Mouse (Mus musculus) cerebellum, adult 18-20 months (tissue): ENCODE measurements around the gene Gm12695.

Experiments used
- DNase-seq, 2 experiments: peaks; one replicate each; pipeline ENCODE4 v3.0.0; 2021

The Gm12695 gene

GRCm38 (mm10) chr4:96785086-96785485 lies at the start of gene Gm12695:
Gm12695 (minus strand) TSS chr4:96785186.
- DNase-seq, result no peak

GRCm38 (mm10) chr4:96825540-96826045 lies 40.6 kb upstream of the Gm12695 start:
- DNase-seq, result no peak

- no peak for DNase-seq
These were observed 22.1 kb upstream of the Gm12695 start for GRCm38 (mm10) chr4:96806824-96807808.

DNA sequence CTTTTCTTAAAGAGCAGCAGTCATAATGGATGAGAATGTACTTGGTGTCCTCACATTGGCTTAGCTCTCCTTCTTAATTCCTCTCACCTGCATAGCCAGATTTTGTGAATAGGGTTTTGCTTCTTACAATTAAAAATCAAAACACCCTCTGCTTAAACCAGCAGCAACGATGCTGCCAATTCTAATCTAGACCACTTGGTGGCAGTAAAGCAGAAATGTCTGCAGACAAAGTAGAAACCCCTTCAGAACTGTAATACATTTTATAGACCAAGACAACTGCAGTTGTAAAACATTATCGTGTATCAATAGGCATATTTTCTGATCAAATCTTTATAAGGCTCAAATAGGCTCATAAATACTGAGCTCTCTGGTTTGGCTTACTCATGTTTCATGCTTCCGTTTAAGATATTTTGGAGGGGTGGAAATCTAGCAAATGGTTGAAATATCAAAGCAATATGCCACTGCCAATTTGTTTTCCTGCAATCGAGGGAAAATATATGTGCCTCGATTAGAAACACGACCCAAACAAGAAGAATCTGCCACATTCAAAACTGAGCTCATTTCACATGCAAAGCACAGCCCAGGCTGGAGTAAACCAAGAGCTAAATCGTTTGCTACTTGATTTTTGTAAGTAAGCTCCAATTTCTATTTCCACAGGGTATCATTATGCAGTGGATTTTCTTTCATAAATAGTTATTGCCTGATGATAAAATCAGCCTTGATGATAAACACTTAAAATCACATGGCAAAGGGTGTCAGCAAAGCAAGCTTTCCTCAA lies 14.6 kb upstream of the Gm12695 start:
- DNase-seq, result peak; percentile 23 to 48

- no peak for DNase-seq
These were observed 12.6 kb upstream of the Gm12695 start for GRCm38 (mm10) chr4:96797583-96797982.

DNA sequence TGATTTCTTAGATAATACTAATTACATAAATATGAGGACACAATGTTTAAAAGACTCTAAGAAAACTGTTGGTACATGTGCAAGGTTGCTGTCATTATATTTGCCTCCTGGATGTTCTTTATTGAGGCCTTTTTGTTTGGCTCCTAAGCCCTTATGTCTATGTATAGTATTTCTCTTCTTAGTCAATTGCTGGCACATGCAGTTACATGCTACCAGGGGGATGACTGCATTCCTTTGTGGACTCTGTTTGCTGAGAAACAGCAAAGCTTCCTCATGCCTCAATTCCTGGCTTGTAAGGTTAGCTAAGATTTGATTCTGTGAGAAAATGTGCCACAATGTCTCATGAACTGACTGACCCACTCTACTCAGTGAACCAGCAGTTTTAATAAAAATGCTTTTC lies 6.3 kb upstream of the Gm12695 start:
- no peak for DNase-seq

DNA sequence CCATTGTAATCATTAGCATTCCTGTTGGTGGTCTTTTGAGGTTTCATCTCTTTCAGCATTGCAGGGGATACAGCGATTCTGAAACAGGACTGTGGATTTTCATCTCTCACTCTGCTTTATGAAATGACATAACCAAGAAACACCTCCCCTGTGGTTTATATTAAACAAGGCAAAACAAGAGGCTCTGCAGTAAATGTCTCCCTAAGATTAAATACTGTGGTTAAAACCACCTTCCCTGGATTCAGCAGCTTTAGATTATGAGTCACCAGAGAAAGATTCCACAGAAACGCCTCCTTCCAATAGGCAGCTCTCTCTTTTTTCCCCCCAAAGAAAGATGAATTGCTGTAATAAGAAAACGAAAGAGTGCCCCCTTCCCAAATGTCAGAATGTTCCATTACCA lies 4.9 kb upstream of the Gm12695 start:
- no peak for DNase-seq

DNA sequence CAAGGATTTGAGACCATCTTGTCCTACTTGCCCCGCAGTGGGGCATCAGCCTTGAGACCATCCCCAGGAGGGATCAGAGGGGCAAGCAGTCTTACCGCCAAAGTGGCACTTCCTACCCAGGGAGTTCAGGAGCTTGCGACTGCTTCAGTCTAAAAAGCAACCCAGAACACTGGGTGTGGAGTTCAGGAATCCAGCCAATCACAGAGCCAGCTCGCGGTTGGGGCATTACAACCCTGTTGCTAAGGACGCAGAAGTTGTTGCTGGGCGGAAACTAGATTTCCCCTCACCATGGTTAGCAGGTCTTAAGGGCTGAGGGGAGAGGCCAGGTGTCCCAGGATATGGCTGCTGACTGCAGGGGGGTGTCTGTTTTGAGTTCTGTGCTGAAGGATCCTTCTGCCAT lies 1.6 kb upstream of the Gm12695 start:
- no peak for DNase-seq

DNA sequence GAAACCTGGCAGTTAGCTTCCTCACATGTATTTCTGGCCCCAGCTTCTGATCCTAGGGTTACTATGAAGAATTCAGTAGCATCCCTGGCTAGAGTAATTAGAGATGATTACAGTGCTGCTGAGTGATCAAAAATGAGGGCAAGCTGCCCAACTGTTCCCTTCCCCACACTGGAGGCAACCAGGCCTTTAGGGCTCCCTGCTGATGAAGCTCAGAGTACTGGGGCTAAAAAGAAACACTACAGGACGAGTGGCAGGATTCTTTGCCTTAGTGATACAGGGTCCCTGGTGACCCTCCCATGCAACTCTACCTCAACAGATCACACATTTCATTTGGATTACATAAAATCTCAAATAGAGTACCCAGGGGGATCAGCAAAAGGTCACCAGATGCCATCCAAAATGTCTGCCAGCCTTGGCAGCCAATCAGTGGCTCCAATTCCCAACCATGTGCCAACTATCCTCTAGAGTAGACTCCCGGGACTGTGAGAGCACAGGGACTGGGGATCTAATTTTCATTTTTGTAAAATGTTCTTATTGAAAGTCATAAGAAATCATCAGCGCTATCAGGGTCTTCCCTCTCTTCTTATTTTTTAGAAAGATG lies 11.9 kb downstream of the Gm12695 start:
- peak; percentile 50 to 63 for DNase-seq

DNA sequence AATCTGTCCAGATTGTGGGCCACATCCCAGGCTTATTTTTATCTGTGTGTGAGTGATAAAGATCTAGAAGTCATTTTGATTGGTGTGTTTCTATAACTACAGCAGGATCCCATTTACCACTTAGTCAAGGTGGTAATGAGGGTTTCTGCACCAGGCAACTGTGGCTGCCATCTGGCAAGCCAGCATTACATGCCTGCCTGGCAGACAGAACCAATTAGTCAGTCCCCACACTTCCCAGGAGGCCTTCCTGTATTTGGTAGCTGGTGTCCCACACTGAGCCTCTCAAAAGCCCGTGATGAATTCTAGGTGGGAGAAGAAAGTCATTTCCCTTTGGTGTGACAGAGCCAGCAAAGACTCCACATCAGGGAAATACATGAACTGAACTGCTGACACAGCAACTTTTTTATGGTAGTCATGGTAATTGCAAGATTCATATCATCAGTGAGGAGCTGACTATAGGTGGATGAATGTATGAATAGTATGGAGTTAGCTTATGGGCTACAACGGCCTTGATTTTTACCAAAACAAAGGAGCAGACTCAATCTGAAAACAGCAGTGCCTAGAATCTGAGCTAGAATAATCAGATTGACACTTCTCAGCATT lies 18.5 kb downstream of the Gm12695 start:
- DNase-seq, result peak; percentile 7 to 13

GRCm38 (mm10) chr4:96751953-96752352 lies 33.0 kb downstream of the Gm12695 start:
- no peak for DNase-seq

GRCm38 (mm10) chr4:96740472-96740871 lies 44.5 kb downstream of the Gm12695 start:
- no peak for DNase-seq

DNA sequence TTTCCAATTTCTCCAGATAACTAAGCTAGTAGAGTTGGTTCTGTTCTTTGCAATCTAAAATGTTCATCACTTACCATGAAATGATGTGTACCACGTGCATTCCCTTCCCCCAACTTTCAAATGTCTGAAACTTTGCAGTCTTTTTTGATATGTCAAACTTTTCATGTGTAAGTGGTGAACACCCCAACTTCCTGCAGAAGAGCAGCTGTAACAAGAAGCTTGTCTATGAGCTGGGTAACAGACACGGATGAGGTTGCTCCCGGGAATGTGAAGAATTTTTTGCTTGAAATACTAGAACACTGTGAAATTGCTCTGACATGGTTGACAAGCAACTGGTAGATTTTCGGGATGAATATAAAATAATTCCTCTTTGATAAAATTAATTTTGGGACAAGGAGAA lies 55.7 kb downstream of the Gm12695 start:
- no peak for DNase-seq

- no peak for DNase-seq
These were observed 56.8 kb downstream of the Gm12695 start for GRCm38 (mm10) chr4:96728211-96728610.

DNA sequence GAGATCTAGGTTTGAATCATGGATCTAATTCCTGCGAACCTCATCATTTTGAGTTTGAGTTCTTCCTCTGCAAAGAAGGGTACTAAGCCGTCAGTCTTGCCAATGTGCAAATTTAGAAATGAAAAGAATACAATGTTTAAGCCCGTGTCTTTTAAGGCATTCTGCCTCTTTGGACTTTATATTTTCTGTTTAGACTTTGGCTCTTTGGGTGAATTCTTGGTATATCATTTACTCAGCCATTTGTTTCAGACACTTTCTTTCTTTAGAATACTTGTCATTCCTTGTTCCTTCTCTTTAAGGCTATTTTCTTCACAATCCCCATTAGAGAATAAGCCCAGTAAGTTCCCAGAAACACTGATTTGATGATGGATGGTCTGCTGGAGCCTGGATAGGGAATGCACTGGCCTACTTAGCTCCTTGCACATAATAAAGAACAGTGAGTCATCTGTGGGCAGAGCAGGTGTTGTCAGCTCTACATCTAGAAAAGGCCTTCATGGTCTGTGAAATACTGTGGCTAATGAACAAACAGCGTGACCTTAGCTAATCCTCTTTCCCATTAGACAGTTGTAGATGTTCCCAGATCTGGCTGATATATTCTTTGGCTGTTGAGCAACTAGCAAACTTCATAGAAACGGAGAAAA lies 59.5 kb downstream of the Gm12695 start:
- no peak for DNase-seq

DNA sequence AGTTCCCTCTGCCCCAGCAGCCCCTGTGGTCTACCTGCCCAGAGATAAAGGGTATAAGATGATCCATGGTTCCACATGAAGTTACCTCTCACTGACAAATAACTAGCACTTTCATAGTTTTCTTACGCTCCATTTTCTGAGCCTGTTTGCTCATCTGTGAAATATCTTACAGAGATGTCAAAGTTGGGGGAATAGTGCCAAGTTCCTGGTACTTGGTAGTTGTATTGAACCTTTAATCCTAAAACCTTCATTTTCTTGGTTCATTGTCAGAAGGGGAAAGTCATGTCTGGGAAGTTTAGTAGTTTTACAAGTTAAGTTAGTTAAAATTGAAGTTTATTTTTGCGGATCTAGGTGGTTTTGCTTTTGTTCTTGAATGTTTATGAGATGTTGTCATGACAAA lies 62.7 kb downstream of the Gm12695 start:
- DNase-seq, result no peak

GRCm38 (mm10) chr4:96718977-96719966 lies 65.7 kb downstream of the Gm12695 start:
- DNase-seq, result no peak

DNA sequence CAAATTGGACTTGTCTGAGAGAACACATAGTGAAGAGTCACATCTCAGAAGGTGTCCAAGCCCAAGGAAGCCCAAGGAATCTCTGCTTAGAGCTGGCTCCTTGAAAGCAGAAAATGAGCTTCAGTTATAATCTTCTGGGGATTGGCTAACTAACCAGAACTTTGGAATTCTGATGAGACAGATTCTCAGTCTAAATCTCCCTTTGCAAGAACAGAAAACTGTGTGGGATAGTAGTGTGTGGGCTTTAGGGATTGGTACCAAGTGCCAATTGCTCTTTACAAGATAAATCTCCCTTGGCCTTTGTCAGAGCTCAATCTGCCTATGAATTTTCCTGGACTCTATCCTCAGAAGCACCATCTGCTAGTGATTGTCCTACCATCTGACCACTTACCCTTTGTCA lies 66.5 kb downstream of the Gm12695 start:
- DNase-seq, result no peak

DNA sequence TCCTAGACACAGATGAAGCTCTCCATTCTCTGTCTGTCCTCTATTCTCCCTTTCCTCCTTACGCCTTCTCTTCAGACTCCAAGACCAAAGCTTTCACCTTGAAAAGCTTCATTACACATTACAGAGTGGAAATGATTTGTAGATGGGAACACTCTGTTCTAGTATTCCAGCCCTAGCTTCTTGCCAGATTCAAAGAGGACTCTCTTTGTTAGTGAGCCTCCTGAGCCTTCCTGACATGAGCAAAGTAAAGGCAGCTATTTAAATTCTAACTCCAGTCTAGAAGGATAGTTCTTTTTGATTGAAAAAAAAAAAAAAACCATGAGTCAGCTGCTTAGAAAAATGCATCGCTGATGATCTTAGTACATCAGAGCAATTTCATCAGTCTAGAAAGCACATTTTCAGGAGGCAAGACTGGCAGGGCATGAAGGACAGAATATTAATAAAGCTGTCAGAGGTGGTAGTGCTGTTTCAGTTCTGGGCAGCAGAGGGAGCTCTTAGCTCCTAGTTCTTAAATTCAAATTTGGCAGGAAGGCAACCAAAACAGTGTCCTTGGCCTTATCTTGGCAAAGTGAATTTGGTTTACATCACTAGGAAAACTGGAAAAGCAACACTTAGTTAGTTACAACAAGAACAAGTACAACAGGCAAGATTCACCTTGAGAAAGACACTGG lies 79.6 kb downstream of the Gm12695 start:
- peak; percentile 40 to 61 for DNase-seq

- DNase-seq, result no peak
These were observed 86.8 kb downstream of the Gm12695 start for GRCm38 (mm10) chr4:96698218-96698561.
